Mouse (Mus musculus) kidney, adult 2 months (tissue): ENCODE results near the gene Acr.

Experiments used
- CTCF ChIP-seq: fragments of 200-500 bp; conservative IDR thresholded peaks from 2 replicates; pipeline ENCODE4 v1.5.1; 2011; ENCODE audit warnings: low read depth, mild to moderate bottlenecking, control low read depth, low read length, moderate library complexity, mixed read lengths; ENCODE audit not compliant: insufficient read depth, insufficient read length
- POLR2A ChIP-seq: fragments of 200-500 bp; IDR thresholded peaks from one replicate; pipeline ENCODE4 v1.6.1; 2011; ENCODE audit warnings: low read depth, low read length, control low read depth

- TF ChIP-seq POLR2A (no peak), CTCF (no peak)
These were observed 40.7 kb upstream of the Acr start for GRCm38 (mm10) chr15:89527466-89527865.
